Mouse (Mus musculus) kidney, postnatal 0 days (tissue): ENCODE measurements around the gene Sfxn5. TPM values are rescaled to one million over a fixed set of nuclear protein-coding genes. Genes with fewer than 3 reads are reported as not detected.
A peak's percentile ranks its signal among the peaks of the same experiment; 100 is the strongest.

Source experiments
- ATAC-seq: fragments of 200-750 bp; cut with Nextera tagmentation; replicated peaks from 2 replicates; pipeline ENCODE4 v1.8.0; 2017; ENCODE audit warnings: low read depth, moderate number of reproducible peaks, moderate TSS enrichment, moderate library complexity; ENCODE audit not compliant: low FRiP score
- DNase-seq: peaks from one replicate; pipeline ENCODE4 v3.0.0-alpha.2; 2016; ENCODE audit warnings: low spot score
- H3K27ac ChIP-seq: fragments of 300-500 bp; sonication (generic); 2 replicates; pipeline ENCODE4 v1.5.1; 2014; ENCODE audit warnings: mild to moderate bottlenecking
- H3K27me3 ChIP-seq: fragments of 300-500 bp; sonication (generic); 2 replicates; pipeline ENCODE4 v1.6.1; 2014; ENCODE audit warnings: low read length, mixed read lengths; ENCODE audit not compliant: insufficient read depth
- H3K36me3 ChIP-seq: fragments of 300-500 bp; sonication (generic); 2 replicates; pipeline ENCODE4 v1.6.1; 2014; ENCODE audit warnings: low read length, mixed read lengths; ENCODE audit not compliant: insufficient read depth
- H3K4me1 ChIP-seq: fragments of 300-500 bp; sonication (generic); replicated peaks from 2 replicates; pipeline ENCODE4 v1.6.1; 2014; ENCODE audit warnings: antibody characterized with exemption, low read length, mixed read lengths; ENCODE audit not compliant: insufficient read depth
- H3K4me2 ChIP-seq: fragments of 300-500 bp; sonication (generic); 2 replicates; pipeline ENCODE4 v1.6.1; 2014; ENCODE audit warnings: mild to moderate bottlenecking, low read length, moderate library complexity, mixed read lengths
- H3K4me3 ChIP-seq: fragments of 300-500 bp; sonication (generic); replicated peaks from 2 replicates; pipeline ENCODE4 v1.5.1; 2014; ENCODE audit warnings: low read depth, low read length
- H3K9ac ChIP-seq: fragments of 300-500 bp; sonication (generic); 2 replicates; pipeline ENCODE4 v1.6.1; 2014; ENCODE audit warnings: low read depth, low read length
- H3K9me3 ChIP-seq: fragments of 300-500 bp; sonication (generic); replicated peaks from 2 replicates; pipeline ENCODE4 v1.6.1; 2016; ENCODE audit warnings: low read length, inconsistent platforms, mixed read lengths
- CTCF ChIP-seq: IDR thresholded peaks from 2 replicates; pipeline ENCODE4 v1.5.1; 2016; ENCODE audit warnings: antibody characterized with exemption, low read depth, mild to moderate bottlenecking, moderate library complexity
- WGBS: fragments of 180-500 bp; shearing (Covaris S2); extraction: QIAGEN DNeasy Blood & Tissue Kit; methylation state at CpG from one replicate; pipeline ENCODE4 v1.1.7; 2014; 5-methylcytosine and 5-hydroxymethylcytosine counted together
- polyA plus RNA-seq: library from polyadenylated mRNA; unstranded; fragments of >200 nt; fragmentation: Nextera tagmentation; extraction: Ambion mirVana; gene quantifications from 2 replicates; pipeline ENCODE4 v1.2.1, GENCODE M21; 2015

The Sfxn5 gene
- polyA plus RNA-seq, 1 experiment from 2014 or later: 15.7 TPM

DNA sequence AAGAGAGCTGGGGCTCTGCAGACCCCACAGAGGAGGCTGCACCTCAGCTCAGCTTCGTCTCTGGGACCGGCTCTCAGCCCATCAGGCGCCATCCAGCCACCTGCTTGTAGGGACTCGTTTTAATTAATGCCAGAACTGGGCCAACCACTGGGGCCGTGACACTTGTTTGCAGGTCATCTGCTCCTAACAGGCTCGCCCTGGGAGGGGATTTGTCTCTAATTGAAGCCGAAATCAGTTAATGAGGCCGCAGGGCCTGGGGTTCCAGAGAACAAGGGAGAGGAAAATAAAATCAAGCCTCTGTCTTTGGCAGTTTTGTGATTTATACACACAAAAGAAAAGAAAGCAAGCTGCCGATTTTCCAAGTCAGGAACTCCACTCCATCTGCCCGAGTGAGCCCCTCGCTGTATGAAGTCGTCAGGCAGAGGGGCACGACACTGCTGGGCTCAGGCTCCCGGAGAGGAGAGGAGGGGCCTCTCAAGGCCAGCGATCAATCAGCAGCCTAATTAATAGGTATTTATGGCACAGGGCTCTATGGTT is 68.2 kb downstream of the Sfxn5 start:
- no peak; the same call in 1 of the 2 replicates for ATAC-seq
- no peak for TF ChIP-seq CTCF

DNA sequence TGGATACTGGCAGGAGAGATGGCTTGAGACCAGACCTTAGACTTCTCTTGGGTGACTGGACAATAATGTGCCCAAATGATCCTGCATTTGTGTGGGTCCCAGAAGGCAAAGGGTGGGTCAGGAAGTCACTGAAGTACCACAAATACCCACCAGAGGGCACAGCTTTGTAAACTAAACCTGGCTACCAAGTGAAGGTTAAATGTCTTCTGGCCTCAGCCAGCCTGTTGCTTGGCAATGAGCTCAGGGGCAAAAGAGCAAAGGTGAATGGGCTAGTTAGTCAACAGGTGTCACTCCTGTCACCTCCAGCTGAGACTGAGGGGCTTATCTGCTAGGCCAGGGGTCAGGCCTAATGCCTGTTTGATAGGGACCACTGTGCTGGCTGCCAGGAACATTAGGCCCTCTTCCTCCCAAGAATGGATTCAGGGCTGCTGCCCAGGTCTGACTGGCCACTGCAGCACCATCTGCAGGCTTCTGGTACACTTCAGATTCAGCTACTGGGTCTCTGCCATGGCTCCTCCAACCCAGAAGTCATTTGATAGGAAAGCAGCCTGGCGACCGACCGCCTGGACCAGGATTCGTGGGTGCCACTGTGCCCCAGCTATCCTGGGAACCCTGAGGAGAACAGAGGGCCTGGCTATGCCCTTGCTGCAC is 70.2 kb downstream of the Sfxn5 start:
- TF ChIP-seq CTCF: peak; percentile 77
- Histone ChIP-seq H3K36me3 (no peaks in the 10 kb centered on the region), H3K27me3 (no peaks in the 10 kb centered on the region), H3K4me3 (no peak overlapping the region), H3K27ac (no peak overlapping the region), H3K9me3 (no peaks in the 10 kb centered on the region), H3K9ac (no peak overlapping the region), H3K4me2 (no peak overlapping the region), H3K4me1 (0 out of 2 replicates have a peak, but pooled peaks cover 3% of the 10 kb centered on the region)
- DNase-seq (peak; percentile 67), ATAC-seq (peak; percentile 25; the same call in 1 of the 2 replicates)
- WGBS: 100% methylated on average over 4 of the region's 4 CpGs

More for the DNA sequence above, 68.2 kb downstream of the Sfxn5 start:
- H3K9me3 ChIP-seq: no peaks in the 10 kb centered on the region
- H3K4me2 ChIP-seq: no peak overlapping the region
- H3K9ac ChIP-seq: no peak overlapping the region
- H3K4me3 ChIP-seq: no peak overlapping the region
- no peak overlapping the region for H3K27ac ChIP-seq
- no peak for DNase-seq
- H3K27me3 ChIP-seq: no peaks in the 10 kb centered on the region
- H3K4me1 ChIP-seq: no peaks in the 10 kb centered on the region
- WGBS: 26% methylated on average over 15 of the region's 15 CpGs
- no peaks in the 10 kb centered on the region for H3K36me3 ChIP-seq

DNA sequence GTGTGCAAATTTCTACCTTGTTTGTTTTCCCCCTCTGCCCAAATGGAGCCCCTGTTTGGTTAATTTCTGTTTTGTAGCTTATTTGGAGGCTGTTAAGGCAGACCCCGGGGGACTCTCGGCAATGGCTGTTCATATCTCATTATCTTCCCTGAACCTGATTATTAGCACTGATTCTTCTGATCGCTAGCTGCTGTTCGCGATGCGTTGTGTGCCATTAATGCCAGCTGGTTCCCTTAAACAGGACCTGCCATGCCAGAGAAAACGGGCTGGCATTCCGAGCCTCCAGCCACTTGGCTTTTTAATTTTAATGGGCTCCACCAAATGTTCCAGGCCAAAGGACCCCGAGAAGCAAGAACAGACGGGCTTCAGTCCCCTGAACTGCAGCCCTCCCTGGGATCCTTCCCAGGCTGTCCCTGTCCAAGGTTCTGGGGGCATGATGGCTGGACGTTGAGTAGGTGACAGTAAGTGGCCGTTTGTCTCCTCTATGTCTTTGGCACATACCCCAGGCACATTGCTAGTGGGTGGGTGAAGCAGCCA is 74.1 kb downstream of the Sfxn5 start:
- Histone ChIP-seq H3K36me3 (no peaks in the 10 kb centered on the region), H3K4me2 (no peak overlapping the region), H3K9me3 (no peaks in the 10 kb centered on the region), H3K4me1 (0 out of 2 replicates have a peak, but pooled peaks cover 5% of the 10 kb centered on the region), H3K4me3 (no peak overlapping the region), H3K27me3 (no peaks in the 10 kb centered on the region), H3K9ac (no peak overlapping the region), H3K27ac (no peak overlapping the region)
- no peak for DNase-seq
- WGBS: 63% methylated on average over 12 of the region's 12 CpGs
- ATAC-seq: no peak
- TF ChIP-seq CTCF: no peak

DNA sequence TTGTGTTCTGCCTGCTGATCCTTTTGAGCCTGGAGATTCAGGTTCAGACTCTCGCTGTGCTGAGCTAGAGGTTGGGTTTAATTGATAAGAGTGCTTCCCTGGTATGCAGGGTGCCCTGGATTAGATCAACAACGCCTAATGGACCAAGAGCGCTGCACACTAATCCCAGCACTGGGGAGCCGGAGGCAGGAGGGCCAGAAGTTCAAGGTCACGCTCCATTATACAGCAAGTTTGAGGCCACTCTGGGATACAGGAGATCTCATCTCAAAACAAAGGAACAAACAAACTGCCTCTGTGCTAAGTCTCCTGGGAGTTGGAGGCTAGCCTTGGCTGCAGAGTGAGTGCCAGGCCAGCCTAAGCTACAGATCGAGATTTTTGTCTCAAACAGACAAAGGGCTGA is 77.6 kb downstream of the Sfxn5 start:
- no peaks in the 10 kb centered on the region for H3K36me3 ChIP-seq
- no peak overlapping the region for H3K9ac ChIP-seq
- no peak for TF ChIP-seq CTCF
- no peak overlapping the region for H3K4me3 ChIP-seq
- 0 out of 2 replicates have a peak, but pooled peaks cover 5% of the 10 kb centered on the region for H3K4me1 ChIP-seq
- no peak for DNase-seq
- WGBS: 64% methylated on average over 6 of the region's 6 CpGs
- H3K4me2 ChIP-seq: no peak overlapping the region
- no peaks in the 10 kb centered on the region for H3K9me3 ChIP-seq
- ATAC-seq: no peak
- H3K27me3 ChIP-seq: no peaks in the 10 kb centered on the region
- H3K27ac ChIP-seq: no peak overlapping the region

DNA sequence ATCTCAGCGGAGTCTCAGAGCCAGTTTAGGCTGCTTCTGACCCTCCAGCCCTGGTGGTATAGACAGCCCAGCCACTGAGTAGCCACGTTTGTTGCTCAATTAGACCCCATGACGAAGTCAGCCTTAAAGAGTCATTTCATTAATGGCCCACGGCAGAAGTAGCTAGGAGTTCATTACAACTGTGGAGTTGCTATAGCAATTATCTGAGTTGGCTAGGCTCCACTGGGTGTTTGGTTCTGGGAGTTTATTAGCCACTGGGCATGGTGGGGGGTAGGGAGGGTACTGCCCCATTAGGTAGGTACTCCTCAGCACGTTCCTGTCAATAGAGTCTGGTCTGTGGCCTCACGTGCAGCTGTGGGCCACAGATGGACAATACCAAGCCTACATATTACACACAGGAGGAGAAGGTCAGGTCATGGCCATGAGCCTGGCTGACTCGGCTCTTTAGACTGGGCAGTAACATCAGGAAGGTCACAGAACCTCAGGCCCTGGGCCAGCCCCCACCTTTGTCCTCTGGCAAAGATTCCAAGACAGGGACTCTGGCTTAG is 79.2 kb downstream of the Sfxn5 start:
- ATAC-seq (peak; percentile 84), DNase-seq (peak; percentile 45)
- Histone ChIP-seq H3K9me3 (no peaks in the 10 kb centered on the region), H3K27me3 (no peaks in the 10 kb centered on the region), H3K9ac (no peak overlapping the region), H3K36me3 (no peaks in the 10 kb centered on the region), H3K27ac (peak overlapping the region; percentile 80), H3K4me3 (no peak overlapping the region), H3K4me1 (0 out of 2 replicates have a peak, but pooled peaks cover 4% of the 10 kb centered on the region), H3K4me2 (no peak overlapping the region)
- no peak for TF ChIP-seq CTCF
- WGBS: 30% methylated on average over 7 of the region's 7 CpGs

DNA sequence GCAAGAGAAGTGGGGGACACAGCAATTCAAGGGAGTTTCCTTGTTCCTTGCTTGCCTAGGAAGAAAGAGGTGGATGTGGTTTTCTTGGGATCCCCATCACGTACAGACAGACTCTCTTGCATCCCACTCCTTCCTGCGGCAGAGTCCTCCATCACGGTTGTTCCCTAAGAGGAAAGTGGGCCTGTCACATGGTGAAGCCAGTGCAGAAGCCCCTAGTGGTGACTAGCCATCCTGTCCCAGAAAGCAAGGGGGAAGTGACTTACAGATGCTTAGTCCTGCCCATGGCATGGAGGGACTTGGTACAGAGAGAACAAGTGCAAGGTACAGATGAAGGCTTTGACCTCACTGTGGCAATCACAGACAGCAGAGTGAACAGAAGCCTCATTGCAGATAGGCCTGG is 79.9 kb downstream of the Sfxn5 start:
- Histone ChIP-seq H3K27me3 (no peaks in the 10 kb centered on the region), H3K9ac (no peak overlapping the region), H3K9me3 (no peaks in the 10 kb centered on the region), H3K4me2 (no peak overlapping the region), H3K27ac (peak overlapping the region; percentile 80), H3K4me1 (0 out of 2 replicates have a peak, but pooled peaks cover 2% of the 10 kb centered on the region), H3K4me3 (no peak overlapping the region), H3K36me3 (no peaks in the 10 kb centered on the region)
- peak; percentile 48; the same call in 1 of the 2 replicates for TF ChIP-seq CTCF
- ATAC-seq (no peak; the same call in 1 of the 2 replicates), DNase-seq (no peak)
- WGBS: 72% methylated on average over 3 of the region's 3 CpGs
